Mouse (Mus musculus) adrenal gland, postnatal 14 days (tissue): Measurements from ENCODE around the gene Alg9. TPM values are rescaled to one million over a fixed set of nuclear protein-coding genes. Genes with fewer than 3 reads are reported as not detected.
"Not testable (repeated sequence)": the region's sequence is repeated elsewhere in the genome, so short reads cannot be mapped to it uniquely, and the experiment has no call there.

Source experiments
- DNase-seq: peaks from one replicate; pipeline ENCODE4 v3.0.0; 2021; ENCODE audit warnings: mixed read lengths
- total RNA-seq: library from RNA; stranded (reverse); gene quantifications from 2 replicates; pipeline ENCODE4 v1.2.3, GENCODE M21; 2021

The Alg9 gene
- total RNA-seq, 1 experiment from 2014 or later = 26.0 TPM

GRCm38 (mm10) chr9:50816512-50816911 lies 41.7 kb downstream of the Alg9 start:
- no peak for DNase-seq

GRCm38 (mm10) chr9:50818050-50818449 lies 43.2 kb downstream of the Alg9 start:
- DNase-seq = no peak

GRCm38 (mm10) chr9:50819716-50820115 lies 44.9 kb downstream of the Alg9 start:
- DNase-seq = no peak

GRCm38 (mm10) chr9:50821651-50822050 lies 46.8 kb downstream of the Alg9 start:
- no peak for DNase-seq

- DNase-seq = no peak
Observed at GRCm38 (mm10) chr9:50822216-50822615, 47.4 kb downstream of the Alg9 start.

GRCm38 (mm10) chr9:50823779-50824453 lies 49.1 kb downstream of the Alg9 start:
- DNase-seq = no peak

GRCm38 (mm10) chr9:50831514-50831913 lies 56.7 kb downstream of the Alg9 start:
- DNase-seq = no peak

GRCm38 (mm10) chr9:50832162-50832561 lies 57.3 kb downstream of the Alg9 start:
- DNase-seq = no peak

- not testable (repeated sequence) for DNase-seq
Observed at GRCm38 (mm10) chr9:50832582-50832981, 57.8 kb downstream of the Alg9 start.

- DNase-seq = no peak
Observed at GRCm38 (mm10) chr9:50833786-50834185, 59.0 kb downstream of the Alg9 start.

GRCm38 (mm10) chr9:50835068-50835705 lies 60.4 kb downstream of the Alg9 start:
- peak; percentile 68 for DNase-seq

- DNase-seq = no peak
Observed at GRCm38 (mm10) chr9:50836097-50836496, 61.3 kb downstream of the Alg9 start.

- DNase-seq = peak; percentile 27
Observed at GRCm38 (mm10) chr9:50841079-50841789, 66.4 kb downstream of the Alg9 start.

GRCm38 (mm10) chr9:50845081-50845480 lies 70.3 kb downstream of the Alg9 start, which contains the start of gene Ppp2r1b:
TSS of gene Ppp2r1b (plus strand) at chr9:50845301.
- DNase-seq = no peak

GRCm38 (mm10) chr9:50845547-50845946 lies 70.7 kb downstream of the Alg9 start:
- no peak for DNase-seq

- no peak for DNase-seq
Observed at GRCm38 (mm10) chr9:50847133-50847532, 72.3 kb downstream of the Alg9 start.

- DNase-seq = no peak
Observed at GRCm38 (mm10) chr9:50847606-50848368, 73.0 kb downstream of the Alg9 start.

- no peak for DNase-seq
Observed at GRCm38 (mm10) chr9:50848821-50849220, 74.0 kb downstream of the Alg9 start.

GRCm38 (mm10) chr9:50849249-50849648 lies 74.4 kb downstream of the Alg9 start:
- DNase-seq = peak; percentile 94

- DNase-seq = no peak
Observed at GRCm38 (mm10) chr9:50849755-50850154, 74.9 kb downstream of the Alg9 start.

- no peak for DNase-seq
Observed at GRCm38 (mm10) chr9:50850271-50850670, 75.5 kb downstream of the Alg9 start.

- no peak for DNase-seq
Observed at GRCm38 (mm10) chr9:50850713-50851112, 75.9 kb downstream of the Alg9 start.
